Mouse (Mus musculus) liver, adult 2 months (tissue): Measurements from ENCODE around the gene Slc25a13.

Source experiments
- CTCF ChIP-seq: fragments of 200-500 bp; IDR thresholded peaks from 2 replicates; pipeline ENCODE4 v1.5.1; 2011; ENCODE audit warnings: low read depth, low read length, control low read depth
- POLR2A ChIP-seq: fragments of 200-500 bp; IDR thresholded peaks from 2 replicates; pipeline ENCODE4 v1.6.1; 2011; ENCODE audit warnings: low read length, control low read depth; ENCODE audit not compliant: insufficient read depth; ENCODE audit errors: extremely low read depth

DNA sequence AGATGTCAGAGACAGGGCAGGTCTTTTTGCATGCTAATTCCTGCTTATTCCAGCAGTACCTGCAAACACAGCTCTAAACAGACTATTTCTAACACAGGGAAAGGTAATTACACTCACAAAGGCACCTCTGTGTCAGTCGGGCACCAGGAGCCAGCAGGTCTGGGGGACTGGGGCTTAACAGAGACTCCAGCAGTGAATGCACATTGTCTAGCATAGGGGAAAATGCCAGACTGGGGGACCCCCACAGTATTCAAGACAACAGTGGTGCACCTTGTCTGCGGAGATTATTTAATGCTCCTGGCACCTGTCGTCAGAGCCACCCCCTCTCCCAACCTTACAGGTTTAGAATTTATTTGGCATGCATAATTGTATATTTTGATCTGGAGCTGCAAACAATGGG is 158.4 kb downstream of the Slc25a13 start:
- TF ChIP-seq CTCF (no peak), POLR2A (no peak)
